Mouse (Mus musculus) ES-E14 (cell line): ENCODE measurements around the gene Tdrd9. TPM values are rescaled to one million over a fixed set of nuclear protein-coding genes. Genes with fewer than 3 reads are reported as not detected.
A peak's percentile ranks its signal among the peaks of the same experiment; 100 is the strongest.

Source experiments
- DNase-seq: peaks from one replicate; pipeline ENCODE4 v3.0.0-alpha.2; 2013; ENCODE audit warnings: low read depth, low spot score
- H3K27ac ChIP-seq: 2 replicates; pipeline ENCODE4 v1.5.1; 2012; ENCODE audit warnings: low read depth, mild to moderate bottlenecking, low read length, moderate library complexity, mixed read lengths; ENCODE audit not compliant: poor library complexity, insufficient read depth, severe bottlenecking
- H3K36me3 ChIP-seq: 2 replicates; pipeline ENCODE4 v1.6.1; 2012; ENCODE audit warnings: mild to moderate bottlenecking, low read length, moderate library complexity, mixed read lengths; ENCODE audit not compliant: control insufficient read depth, poor library complexity, insufficient read depth, severe bottlenecking
- H3K4me1 ChIP-seq, 2 experiments: fragments of 150-350 bp in 1 of 2; sonication (generic) in 1 of 2; 2 replicates each; pipeline ENCODE4 v1.6.1; 2012; ENCODE audit warnings: low read length in 2 of 2, mild to moderate bottlenecking in 1 of 2, mixed read lengths in 1 of 2; ENCODE audit not compliant: control insufficient read depth in 2 of 2, insufficient read depth in 2 of 2, poor library complexity in 1 of 2
- H3K4me3 ChIP-seq, 2 experiments: fragments of 150-350 bp in 1 of 2; sonication (generic) in 1 of 2; 2 replicates each; pipeline ENCODE4 v1.5.1; 2012; ENCODE audit warnings: low read length in 2 of 2, low read depth in 1 of 2, mild to moderate bottlenecking in 1 of 2, mixed read lengths in 1 of 2; ENCODE audit not compliant: insufficient read depth in 1 of 2, poor library complexity in 1 of 2, severe bottlenecking in 1 of 2
- H3K9ac ChIP-seq: 2 replicates; pipeline ENCODE4 v1.6.1; 2012; ENCODE audit warnings: low read depth, mild to moderate bottlenecking, low read length, mixed read lengths; ENCODE audit not compliant: poor library complexity, insufficient read depth, severe bottlenecking
- H3K9me3 ChIP-seq: fragments of 150-350 bp; sonication (generic); 2 replicates; pipeline ENCODE4 v1.6.1; 2012; ENCODE audit warnings: low read depth, mild to moderate bottlenecking, low read length; ENCODE audit not compliant: control insufficient read depth, insufficient read depth
- CHD2 ChIP-seq: IDR thresholded peaks from 2 replicates; pipeline ENCODE4 v1.6.1; 2014; ENCODE audit warnings: mild to moderate bottlenecking, low read depth, low read length, inconsistent platforms
- HCFC1 ChIP-seq: IDR thresholded peaks from 2 replicates; pipeline ENCODE4 v1.6.1; 2012; ENCODE audit warnings: low read length, inconsistent platforms, borderline replicate concordance; ENCODE audit not compliant: insufficient read depth
- MAFK ChIP-seq: IDR thresholded peaks from 2 replicates; pipeline ENCODE4 v1.6.1; 2014; ENCODE audit warnings: mild to moderate bottlenecking, low read depth, low read length, inconsistent platforms; ENCODE audit not compliant: insufficient read depth
- ZC3H11A ChIP-seq: IDR thresholded peaks from 2 replicates; pipeline ENCODE4 v1.6.1; 2012; ENCODE audit warnings: low read depth, mild to moderate bottlenecking, inconsistent platforms, low read length, borderline replicate concordance
- ZNF384 ChIP-seq: IDR thresholded peaks from 2 replicates; pipeline ENCODE4 v1.6.1; 2012; ENCODE audit warnings: low read depth, low read length, inconsistent platforms
- in situ Hi-C, 2 experiments: fragments of 600-800 bp; cut with MboI; formaldehyde crosslinking; loops; one replicate each; pipeline ENCODE4 v1.15.1; 2025; ENCODE audit warnings: low sequenced_read_pairs in 2 of 2, inconsistent platforms in 1 of 2; ENCODE audit not compliant: unreplicated experiment in 2 of 2
- total RNA-seq: library from RNA; depleted of rRNA; stranded (reverse); fragments of 300-350 nt; gene quantifications from 2 replicates; pipeline ENCODE4 v1.2.3, GENCODE M21; 2012

Tdrd9 gene
- total RNA-seq, 1 experiment, result 0.67 TPM

DNA sequence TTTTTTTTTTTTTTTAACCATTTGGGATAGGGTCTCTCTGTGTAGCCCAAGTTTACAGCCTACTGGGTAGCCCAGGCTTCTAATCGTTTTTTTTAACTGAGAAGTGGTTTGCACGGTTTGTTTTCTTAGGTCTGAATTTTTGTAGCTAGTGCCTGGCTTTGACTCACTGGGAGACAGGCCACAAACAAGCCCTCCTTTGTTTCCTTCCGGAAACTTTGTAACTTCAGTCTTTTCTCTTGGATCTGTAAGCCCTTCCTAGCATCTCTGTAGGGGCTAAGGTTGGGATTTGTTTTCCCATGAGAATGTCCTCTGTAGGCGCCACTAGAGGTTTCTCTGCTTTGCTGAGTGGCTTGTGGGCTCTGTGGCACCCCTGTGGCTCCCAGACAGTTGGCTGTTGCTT, 128.7 kb downstream of the Tdrd9 start:
- no peak for TF ChIP-seq ZNF384
- TF ChIP-seq CHD2, result no peak
- TF ChIP-seq ZC3H11A, result no peak
- TF ChIP-seq HCFC1, result no peak
- no peak for TF ChIP-seq MAFK
- no peak for DNase-seq
- Histone ChIP-seq H3K9ac (no peak overlapping the region), H3K4me3 (no peak overlapping the region), H3K9me3 (no peaks in the 10 kb centered on the region), H3K4me1 (no peaks in the 10 kb centered on the region), H3K27ac (no peak overlapping the region), H3K36me3 (no peaks in the 10 kb centered on the region)
- in situ Hi-C loops, result no loop called here

DNA sequence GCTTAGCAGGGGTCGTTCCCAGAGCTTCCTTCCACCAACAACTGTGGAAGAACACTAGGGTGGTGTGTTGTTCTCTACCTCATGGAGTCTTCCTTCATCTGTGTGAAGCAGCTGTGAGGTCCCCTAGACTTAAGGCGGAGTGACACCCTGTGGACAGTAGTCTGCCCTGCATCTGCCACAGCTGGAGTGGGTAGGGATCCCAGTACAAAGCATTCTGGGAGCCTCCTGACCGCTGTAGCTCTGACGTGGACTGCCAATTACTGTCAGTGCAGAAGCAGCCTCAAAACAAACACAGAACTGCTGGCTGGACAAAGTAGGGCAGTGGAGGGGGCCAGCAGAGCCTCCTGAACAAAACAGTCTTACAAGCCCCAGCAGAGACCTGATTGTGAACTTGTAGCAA, 129.7 kb downstream of the Tdrd9 start:
- TF ChIP-seq ZC3H11A (no peak), CHD2 (no peak), ZNF384 (no peak), HCFC1 (no peak), MAFK (no peak)
- H3K4me3 ChIP-seq, result no peak overlapping the region
- H3K36me3 ChIP-seq, result no peaks in the 10 kb centered on the region
- peaks cover 0 to 2% of the 10 kb centered on the region in 2 experiments; a peak in 1 of 4 replicates for H3K4me1 ChIP-seq
- H3K9ac ChIP-seq, result no peak overlapping the region
- no peaks in the 10 kb centered on the region for H3K9me3 ChIP-seq
- in situ Hi-C loops, result no loop called here
- no peak for DNase-seq
- H3K27ac ChIP-seq, result no peak overlapping the region

DNA sequence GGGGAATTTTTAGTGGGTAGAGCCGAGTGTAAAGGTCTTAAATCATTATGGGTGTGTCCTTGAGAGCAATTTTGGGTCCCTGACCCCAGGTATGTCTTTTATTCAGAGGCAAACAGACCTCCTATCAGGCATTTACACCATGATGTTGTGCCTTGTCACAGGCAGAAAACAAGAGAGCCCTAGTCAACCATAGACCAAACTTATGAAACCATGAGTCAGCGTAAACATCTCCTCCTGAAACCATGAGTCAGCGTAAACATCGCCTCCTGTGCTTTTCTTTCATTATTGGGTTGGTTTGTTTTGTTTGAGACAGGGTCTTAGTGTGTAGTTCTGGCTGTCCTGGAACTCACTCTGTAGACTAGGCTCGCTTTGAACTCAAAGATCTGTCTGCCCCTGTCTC, 131.8 kb downstream of the Tdrd9 start:
- no peak for TF ChIP-seq ZNF384
- TF ChIP-seq HCFC1, result no peak
- no peak for TF ChIP-seq CHD2
- no peak for TF ChIP-seq ZC3H11A
- peak; percentile 93 for TF ChIP-seq MAFK
- Histone ChIP-seq H3K36me3 (no peaks in the 10 kb centered on the region), H3K9ac (no peak overlapping the region), H3K4me3 (no peak overlapping the region), H3K27ac (no peak overlapping the region), H3K4me1 (peaks cover 1 to 7% of the 10 kb centered on the region in 2 experiments; a peak in 1 of 4 replicates), H3K9me3 (no peaks in the 10 kb centered on the region)
- DNase-seq, result no peak
- in situ Hi-C loops, result no loop called here

DNA sequence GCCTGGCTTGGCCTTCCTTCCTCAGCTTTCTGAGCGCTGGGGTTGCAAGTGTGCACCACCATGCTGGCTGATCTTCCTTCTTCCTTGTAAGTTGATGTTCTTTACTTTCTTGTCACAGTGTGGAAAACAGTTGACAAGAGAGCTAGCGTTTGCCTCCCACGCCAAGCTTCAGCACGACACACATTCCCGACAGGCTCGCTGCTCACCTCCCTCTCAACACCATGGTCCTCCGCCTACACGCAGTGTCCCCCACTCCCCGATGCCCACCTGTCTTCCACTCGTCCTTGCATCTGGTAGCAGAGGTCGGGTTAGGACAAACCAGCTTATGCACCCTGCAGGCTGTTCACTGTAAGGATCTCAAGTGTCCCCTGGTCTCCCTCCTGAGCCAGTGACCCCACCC, 133.5 kb downstream of the Tdrd9 start:
- Histone ChIP-seq H3K4me1 (peaks cover 1 to 7% of the 10 kb centered on the region in 2 experiments; a peak in 1 of 4 replicates), H3K36me3 (no peaks in the 10 kb centered on the region), H3K9me3 (no peaks in the 10 kb centered on the region), H3K9ac (no peak overlapping the region), H3K27ac (no peak overlapping the region), H3K4me3 (no peak overlapping the region)
- no peak for DNase-seq
- in situ Hi-C loops, result no loop called here
- TF ChIP-seq ZC3H11A (no peak), ZNF384 (no peak), HCFC1 (no peak), CHD2 (no peak), MAFK (no peak)

DNA sequence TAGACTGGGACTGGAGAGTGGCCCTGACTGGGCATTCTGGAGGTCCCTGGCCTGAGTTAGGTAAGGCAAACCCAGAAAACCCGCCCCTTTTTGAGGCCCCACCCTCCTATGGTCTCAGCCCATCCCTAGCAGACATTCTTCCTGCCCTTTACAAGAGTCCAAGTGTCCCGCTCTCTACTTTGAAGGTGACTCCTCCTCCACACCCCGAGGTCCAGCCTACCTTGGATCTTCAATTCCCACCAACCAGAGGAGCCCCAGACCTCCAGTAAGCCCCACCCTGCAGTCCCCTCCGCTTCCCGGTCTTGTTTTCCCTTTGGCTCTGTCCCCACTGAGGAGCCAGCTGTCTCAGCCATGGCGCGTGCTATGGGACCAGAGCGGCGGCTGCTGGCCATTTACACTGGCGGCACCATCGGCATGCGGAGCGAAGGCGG, 135.2 kb downstream of the Tdrd9 start, which contains the start of gene Aspg:
Aspg (plus strand) TSS at position 139 of the 431 bp plus-strand sequence.
- H3K27ac ChIP-seq, result no peak within 1 kb of the TSS
- peak within 1 kb of the TSS; percentile 42 to 60 for H3K4me3 ChIP-seq
- peak; percentile 75 for DNase-seq
- in situ Hi-C loops, result no loop called here
- no peaks in the 10 kb centered on the region for H3K9me3 ChIP-seq
- peaks cover 1 to 7% of the 10 kb centered on the region in 2 experiments; a peak in 1 of 4 replicates for H3K4me1 ChIP-seq
- no peaks in the 10 kb centered on the region for H3K36me3 ChIP-seq
- TF ChIP-seq HCFC1 (no peak), CHD2 (no peak), ZC3H11A (no peak), MAFK (no peak), ZNF384 (no peak)
- H3K9ac ChIP-seq, result peak within 1 kb of the TSS; percentile 25
